Mouse (Mus musculus) heart, adult 2 months (tissue): ENCODE results near the gene Dok4. TPM values are rescaled to one million over a fixed set of nuclear protein-coding genes. Genes with fewer than 3 reads are reported as not detected.

Experiments
- DNase-seq, 2 experiments: peaks; one replicate each; pipeline ENCODE4 v3.0.0; 2021
- H3K27ac ChIP-seq: fragments of 200-600 bp; 2 replicates; pipeline ENCODE4 v1.8.1; 2022
- H3K27me3 ChIP-seq: fragments of 200-500 bp; 2 replicates; pipeline ENCODE4 v1.6.1; 2012; ENCODE audit warnings: mild to moderate bottlenecking, low read length, inconsistent platforms, mixed read lengths; ENCODE audit not compliant: control insufficient read depth, insufficient read depth
- H3K36me3 ChIP-seq: fragments of 200-500 bp; 2 replicates; pipeline ENCODE4 v1.6.1; 2012; ENCODE audit warnings: low read length, inconsistent platforms; ENCODE audit not compliant: control insufficient read depth, insufficient read depth
- H3K4me1 ChIP-seq: fragments of 200-500 bp; 2 replicates; pipeline ENCODE4 v1.6.1; 2011; ENCODE audit warnings: low read length; ENCODE audit not compliant: control insufficient read depth, insufficient read depth
- H3K4me3 ChIP-seq: fragments of 200-600 bp; 2 replicates; pipeline ENCODE4 v1.8.1; 2022
- H3K79me2 ChIP-seq: fragments of 200-500 bp; replicated peaks from 2 replicates; pipeline ENCODE4 v1.6.1; 2012; ENCODE audit warnings: mild to moderate bottlenecking, inconsistent platforms, low read length, moderate library complexity, mixed read lengths; ENCODE audit not compliant: control insufficient read depth, insufficient read depth
- H3K9ac ChIP-seq: fragments of 200-500 bp; 2 replicates; pipeline ENCODE4 v1.6.1; 2012; ENCODE audit warnings: low read depth, mild to moderate bottlenecking, control low read depth, inconsistent platforms, low read length, mixed read lengths
- CTCF ChIP-seq: fragments of 200-600 bp; IDR thresholded peaks from 2 replicates; pipeline ENCODE4 v1.8.1; 2022; ENCODE audit warnings: antibody characterized with exemption, mild to moderate bottlenecking, moderate library complexity
- EP300 ChIP-seq: fragments of 200-500 bp; IDR thresholded peaks from 2 replicates; pipeline ENCODE4 v1.6.1; 2011; ENCODE audit warnings: low read depth, low read length, control low read depth; ENCODE audit not compliant: insufficient read depth
- POLR2A ChIP-seq: fragments of 200-500 bp; IDR thresholded peaks from 2 replicates; pipeline ENCODE4 v1.6.1; 2011; ENCODE audit warnings: mild to moderate bottlenecking, low read depth, low read length, control low read depth; ENCODE audit not compliant: insufficient read depth
- WGBS: fragments of 180-500 bp; shearing (Covaris S2); methylation state at CpG from one replicate; pipeline ENCODE4 v1.1.7; 2018; 5-methylcytosine and 5-hydroxymethylcytosine counted together
- intact Hi-C: fragments of 180-260 bp; cut with DNase I; formaldehyde crosslinking; loops from one replicate; pipeline ENCODE4 v1.15.1; 2025
- polyA plus RNA-seq: library from polyadenylated mRNA; depleted of rRNA; stranded (reverse); fragments of >200 nt; gene quantifications from 2 replicates; pipeline ENCODE4 v1.2.3, GENCODE M21; 2012
- total RNA-seq, 2 experiments: library from RNA; stranded (reverse); gene quantifications; 2 replicates each; pipeline ENCODE4 v1.2.3; 2021

Gene Dok4
- total and polyA plus RNA-seq, 3 experiments = 13.7 to 23.0 (median 14.8) TPM

DNA sequence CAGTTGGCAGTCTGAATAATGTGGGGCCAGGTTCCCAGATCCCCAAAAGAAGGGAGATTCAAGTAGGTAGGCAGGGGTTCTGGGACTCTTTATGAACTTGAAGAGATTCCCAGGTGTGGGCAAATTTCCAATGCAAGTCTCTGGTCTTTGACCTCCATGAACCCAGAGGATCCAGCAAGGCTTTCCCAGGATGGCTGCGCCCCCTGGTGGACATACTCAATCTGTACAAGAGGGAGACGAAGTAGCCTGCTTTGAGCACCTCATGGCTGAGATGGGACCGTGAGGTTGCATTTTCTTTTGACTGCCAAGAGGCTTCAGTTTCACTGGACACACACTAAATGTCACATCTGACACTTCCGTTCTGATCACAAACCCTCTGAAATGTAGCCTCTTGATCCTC lies 32.7 kb upstream of the Dok4 start:
- DNase-seq = peak; percentile 83 to 87
- no peak; the same call in 1 of the 2 replicates for TF ChIP-seq CTCF
- TF ChIP-seq EP300 = peak; percentile 97
- TF ChIP-seq POLR2A = no peak
- whole genome bisulfite sequencing = 3% methylated on average over 4 of the region's 4 CpGs
- H3K79me2 ChIP-seq = no peaks in the 10 kb centered on the region
- H3K4me1 ChIP-seq = peaks cover 17% of the 10 kb centered on the region
- intact Hi-C loops = loop anchor here (1.0 to 5.0 kb wide), 4 partner anchors 34 to 202 kb away; no protein-coding TSS in a partner anchor
- peaks cover 2% of the 10 kb centered on the region; the same call in 1 of the 2 replicates for H3K36me3 ChIP-seq
- peak overlapping the region; percentile 78 for H3K27ac ChIP-seq
- H3K27me3 ChIP-seq = no peaks in the 10 kb centered on the region
- no peak overlapping the region for H3K9ac ChIP-seq
- peak overlapping the region; percentile 11; the same call in 1 of the 2 replicates for H3K4me3 ChIP-seq

DNA sequence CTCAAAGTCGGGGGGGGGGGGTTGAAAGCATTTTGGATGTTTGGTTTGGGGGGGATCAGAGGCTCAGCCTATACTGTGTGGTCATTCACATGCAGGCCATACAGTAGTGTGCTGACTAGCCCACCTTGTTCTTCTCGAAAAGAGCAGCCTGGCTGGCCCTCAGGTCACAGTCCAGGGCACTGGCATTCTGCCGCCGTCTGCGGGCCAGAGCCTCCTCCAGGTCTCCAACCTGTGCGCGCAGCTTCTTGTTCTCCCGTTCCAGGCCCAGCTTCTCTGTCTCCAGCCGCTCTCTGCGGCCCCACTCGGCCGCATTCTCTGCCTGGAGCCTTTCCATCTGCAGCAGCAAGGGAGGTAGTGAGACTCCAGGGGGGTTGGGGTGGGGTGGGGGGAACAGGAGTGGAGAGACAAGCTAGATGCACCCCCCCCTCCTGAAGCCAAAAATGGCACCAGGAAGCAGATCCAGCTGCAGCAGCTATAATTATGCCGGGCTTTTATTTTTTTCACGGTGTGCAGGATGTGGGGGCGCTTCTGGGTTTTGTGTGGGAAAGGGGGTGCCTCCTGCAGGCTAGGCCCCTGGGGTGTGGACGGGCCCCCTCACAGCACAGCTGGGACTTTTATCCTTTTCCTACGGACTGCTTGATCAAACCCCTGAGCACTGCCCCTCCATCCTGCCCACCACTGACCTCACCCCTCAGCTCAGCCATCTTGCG lies 31.6 kb upstream of the Dok4 start:
- no peaks in the 10 kb centered on the region for H3K27me3 ChIP-seq
- peak; percentile 48 to 59 for DNase-seq
- 54% methylated on average over 18 of the region's 18 CpGs for WGBS
- TF ChIP-seq POLR2A (no peak), CTCF (peak; percentile 31)
- H3K79me2 ChIP-seq = no peaks in the 10 kb centered on the region
- intact Hi-C loops = loop anchor here (1.0 to 5.0 kb wide), 4 partner anchors 32 to 200 kb away; no protein-coding TSS in a partner anchor
- H3K27ac ChIP-seq = peak overlapping the region; percentile 78
- peaks cover 2% of the 10 kb centered on the region; the same call in 1 of the 2 replicates for H3K36me3 ChIP-seq
- peaks cover 17% of the 10 kb centered on the region for H3K4me1 ChIP-seq
- H3K4me3 ChIP-seq = no peak overlapping the region; the same call in 1 of the 2 replicates
- H3K9ac ChIP-seq = peak overlapping the region; percentile 56

DNA sequence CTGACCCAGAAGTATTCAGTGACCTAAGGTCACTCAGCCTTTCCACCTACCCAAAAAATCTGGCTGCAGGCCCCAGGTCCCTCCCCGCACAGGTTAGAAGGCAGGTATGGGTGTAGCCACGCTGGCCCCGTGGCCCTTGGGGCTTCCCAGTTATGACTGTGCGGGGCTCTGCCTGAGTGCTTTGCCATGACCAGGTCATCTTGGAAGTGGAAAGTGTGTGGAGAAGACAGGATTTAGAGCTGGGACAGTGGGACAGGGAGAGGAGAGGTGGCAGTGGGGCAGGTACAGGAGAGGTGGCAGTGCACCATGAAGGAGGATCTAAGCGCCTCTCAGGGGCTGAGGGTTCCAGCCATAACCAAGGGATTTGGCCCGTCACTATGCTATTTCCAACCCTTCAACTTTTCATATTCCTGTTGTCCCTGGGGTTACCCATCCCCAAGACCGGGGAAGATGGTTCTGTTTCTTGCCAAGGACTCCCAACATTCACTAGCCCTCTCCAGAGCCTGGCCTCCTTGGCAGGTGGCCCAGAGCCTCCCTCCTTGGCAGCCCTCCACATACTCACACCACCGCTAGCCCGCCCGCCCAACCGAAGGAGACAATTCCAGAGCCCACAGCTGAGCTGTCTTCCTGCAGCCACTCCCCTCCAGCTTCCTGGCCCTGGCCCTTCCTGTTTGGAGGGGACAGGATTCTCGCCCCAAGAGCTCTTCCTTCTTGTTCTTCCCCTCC lies 28.5 kb upstream of the Dok4 start:
- Histone ChIP-seq H3K4me1 (peaks cover 26% of the 10 kb centered on the region), H3K27me3 (no peaks in the 10 kb centered on the region), H3K36me3 (peaks cover 2% of the 10 kb centered on the region), H3K9ac (no peak overlapping the region), H3K4me3 (no peak overlapping the region), H3K79me2 (no peaks in the 10 kb centered on the region), H3K27ac (peak overlapping the region; percentile 79)
- WGBS = 41% methylated on average over 12 of the region's 12 CpGs
- intact Hi-C loops = loop anchor here (5.0 kb wide), 1 partner anchor 197 kb away; no protein-coding TSS in a partner anchor
- TF ChIP-seq EP300 (peak; percentile 83), POLR2A (no peak; the same call in 1 of the 2 replicates)
- DNase-seq = peak; percentile 91 to 93

DNA sequence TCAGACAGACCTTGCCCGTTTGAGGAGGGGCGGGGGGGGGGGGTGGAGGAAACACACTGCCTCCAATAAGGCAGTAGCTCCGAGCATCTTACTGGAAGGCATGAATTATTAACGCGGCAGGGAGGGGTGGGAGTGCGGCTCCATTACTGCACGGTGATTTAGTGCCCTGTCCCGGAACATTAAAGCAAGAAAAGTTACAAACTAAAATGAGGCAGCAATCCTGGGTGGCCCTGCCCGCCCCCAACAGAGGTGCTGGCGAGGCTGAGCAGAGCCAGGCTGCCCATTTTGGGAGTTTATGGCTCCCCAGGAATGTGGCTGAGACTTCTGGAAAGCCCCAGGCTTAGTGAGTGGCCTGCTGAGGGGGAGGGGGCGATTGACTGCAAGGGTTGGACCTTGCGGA lies 27.6 kb upstream of the Dok4 start:
- WGBS = 85% methylated on average over 12 of the region's 12 CpGs
- no peak overlapping the region for H3K27ac ChIP-seq
- no peak overlapping the region for H3K4me3 ChIP-seq
- H3K27me3 ChIP-seq = no peaks in the 10 kb centered on the region
- TF ChIP-seq EP300 (no peak), POLR2A (no peak), CTCF (no peak)
- no peak for DNase-seq
- no peaks in the 10 kb centered on the region for H3K79me2 ChIP-seq
- H3K36me3 ChIP-seq = peaks cover 2% of the 10 kb centered on the region
- no peak overlapping the region for H3K9ac ChIP-seq
- peaks cover 26% of the 10 kb centered on the region for H3K4me1 ChIP-seq
- intact Hi-C loops = no loop called here

DNA sequence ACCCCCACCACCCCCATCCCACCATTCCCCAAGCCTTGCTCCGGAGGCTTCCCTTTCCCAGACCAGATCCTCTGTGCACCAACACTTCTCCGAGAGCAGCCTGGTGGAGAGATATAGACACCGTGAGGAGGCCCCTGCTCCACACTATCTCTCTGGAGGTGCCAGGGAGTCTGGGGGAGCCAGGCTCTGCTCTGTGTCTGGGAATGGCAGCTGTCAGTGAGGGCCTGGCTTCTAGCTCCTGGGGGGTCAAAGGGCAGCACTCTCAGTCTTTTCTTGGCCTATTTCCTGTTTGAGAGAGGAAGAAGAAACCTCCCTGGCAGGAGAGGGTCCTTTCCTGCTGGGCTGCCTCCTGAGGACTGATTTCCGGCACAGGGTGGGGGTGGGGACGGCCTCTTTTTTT lies 24.9 kb upstream of the Dok4 start:
- Histone ChIP-seq H3K4me3 (no peak overlapping the region), H3K4me1 (peaks cover 22% of the 10 kb centered on the region), H3K27ac (peak overlapping the region; percentile 73), H3K79me2 (no peaks in the 10 kb centered on the region), H3K36me3 (peaks cover 2% of the 10 kb centered on the region), H3K9ac (no peak overlapping the region), H3K27me3 (no peaks in the 10 kb centered on the region)
- 14% methylated on average over 5 of the region's 5 CpGs for WGBS
- TF ChIP-seq EP300 (0 out of 2 replicates have a peak, but pooled peaks have one; percentile 13), CTCF (no peak), POLR2A (no peak)
- intact Hi-C loops = no loop called here
- DNase-seq = no peak
